Mouse (Mus musculus) CH12F3 (cell line): Measurements from ENCODE around the gene Olfr449.

ENCODE experiments used
- in situ Hi-C: fragments of 300-500 bp; cut with MboI; formaldehyde crosslinking; loops from 2 replicates; pipeline ENCODE4 v1.14.3; 2020; ENCODE audit warnings: low sequenced_read_pairs

The Olfr449 gene

GRCm38 (mm10) chr6:42834084-42834483, at the start of gene Olfr449:
TSS of gene Olfr449 (plus strand) at chr6:42834384.
- in situ Hi-C loops: no loop called here

GRCm38 (mm10) chr6:42784793-42785192, 49.4 kb upstream of the Olfr449 start, which contains the start of gene Olfr452:
TSS of gene Olfr452 (plus strand) at chr6:42785093.
- in situ Hi-C loops: no loop called here

GRCm38 (mm10) chr6:42790247-42790948, 43.8 kb upstream of the Olfr449 start:
- in situ Hi-C loops: no loop called here

GRCm38 (mm10) chr6:42790949-42791556, 43.1 kb upstream of the Olfr449 start:
- in situ Hi-C loops: no loop called here

GRCm38 (mm10) chr6:42794982-42795381, 39.2 kb upstream of the Olfr449 start:
- in situ Hi-C loops: no loop called here

DNA sequence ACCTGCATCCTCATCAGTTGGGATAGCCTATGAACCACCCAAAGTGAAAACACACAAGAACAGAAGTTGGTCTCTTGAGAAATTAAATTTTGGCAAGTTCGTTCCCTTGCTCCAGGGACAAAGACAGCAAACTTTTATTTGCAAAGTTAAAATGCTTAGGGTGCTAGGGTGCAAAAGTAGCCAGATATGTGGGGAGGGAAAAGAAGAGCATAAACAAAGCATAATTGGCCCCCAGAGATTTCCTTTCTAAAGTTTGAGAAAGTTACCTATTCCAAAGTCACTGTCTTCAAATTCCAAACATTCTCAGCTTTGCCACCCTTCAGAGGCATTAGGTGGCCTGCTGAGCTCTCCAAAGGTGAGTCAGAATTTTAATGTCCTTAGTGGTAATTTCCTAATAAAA, 22.5 kb upstream of the Olfr449 start, which contains the start of gene Olfr450:
Olfr450 (plus strand) TSS at position 301 of the 400 bp plus-strand sequence.
- in situ Hi-C loops: no loop called here

- in situ Hi-C loops: no loop called here
Measured at GRCm38 (mm10) chr6:42860222-42860819, 26.1 kb downstream of the Olfr449 start.

DNA sequence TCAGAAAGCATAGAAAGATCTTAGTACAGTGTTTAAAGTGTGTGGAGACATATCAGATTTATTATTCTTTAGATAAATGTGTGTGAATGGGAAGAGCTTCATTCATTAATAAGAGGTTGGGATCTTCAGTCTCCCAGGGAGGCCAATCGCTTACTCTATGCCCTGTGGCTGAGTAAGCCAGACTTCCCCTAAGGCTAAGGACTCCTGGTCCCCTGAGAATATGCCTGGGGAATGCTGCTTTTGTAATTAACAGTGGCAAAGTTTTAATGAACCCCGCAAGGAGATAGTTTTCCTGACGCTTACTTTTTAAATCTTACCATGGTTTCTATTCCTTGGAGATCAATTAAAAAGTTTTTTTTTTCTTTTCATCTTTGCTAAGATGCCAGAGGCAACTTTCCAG, 35.5 kb downstream of the Olfr449 start:
- in situ Hi-C loops: no loop called here

DNA sequence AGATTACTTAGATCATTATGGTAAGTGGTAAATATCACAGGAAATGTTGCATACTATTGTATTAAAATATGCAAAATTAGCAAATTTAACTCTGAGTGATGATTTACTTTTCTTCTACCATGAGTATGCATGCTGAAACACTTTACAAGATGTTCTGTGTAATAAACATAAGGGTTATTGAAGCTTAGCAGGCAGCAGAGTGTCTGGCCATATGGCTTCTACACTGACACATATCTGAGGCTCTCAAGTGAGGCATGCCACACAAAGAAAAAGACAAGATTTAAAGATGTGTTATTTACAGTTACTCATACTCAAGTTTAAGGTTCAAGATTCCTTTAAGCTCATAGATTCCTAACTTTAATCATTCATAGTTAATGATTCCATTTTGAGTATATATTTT, 42.1 kb downstream of the Olfr449 start:
- in situ Hi-C loops: no loop called here
